Comparison of ENCODE assay signal across 27 mouse cellular contexts in the genomic region with DNA sequence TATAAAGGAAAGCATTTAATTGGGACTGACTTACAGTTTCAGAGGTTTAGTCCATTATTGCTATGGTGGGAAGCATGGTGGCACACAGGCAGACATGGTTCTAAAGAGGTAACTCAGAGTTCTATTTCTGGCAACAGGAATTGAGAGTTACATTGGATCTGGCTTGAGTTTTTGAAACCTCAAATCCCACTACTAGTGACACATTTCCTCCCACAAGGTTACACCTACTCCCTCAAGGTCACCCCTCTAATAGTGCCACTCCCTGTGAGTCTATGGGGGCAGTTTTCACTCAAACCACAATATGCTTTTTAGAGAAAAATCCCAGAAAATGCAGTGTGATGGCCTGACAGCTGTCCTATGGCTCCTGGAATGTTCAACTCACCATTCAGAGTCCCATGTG.
"Had no signal": no experiment of that assay in that cellular context is flagged by ENCODE, and none has a peak within 500 bp of the region (broad histone marks: within the 10 kb centered on the region; RNA-seq: fewer than 3 reads in every experiment).

No protein-coding gene starts in this region.

- H3K36me3 ChIP-seq: embryonic facial prominence, embryonic 10.5 days; embryonic facial prominence, embryonic 12.5 days; embryonic facial prominence, embryonic 13.5 days; embryonic facial prominence, embryonic 15.5 days; forebrain, embryonic 10.5 days; forebrain, embryonic 12.5 days; forebrain, embryonic 15.5 days; heart, embryonic 10.5 days; heart, embryonic 12.5 days had no signal

- H3K27ac ChIP-seq: embryonic facial prominence, embryonic 10.5 days; embryonic facial prominence, embryonic 12.5 days; embryonic facial prominence, embryonic 13.5 days; embryonic facial prominence, embryonic 15.5 days; forebrain, embryonic 10.5 days; forebrain, embryonic 12.5 days; forebrain, embryonic 15.5 days; gastrocnemius, adult 2 months; heart, adult 2 months; heart, embryonic 10.5 days had no signal

- DNase-seq: cerebellum, adult 9-11 months; cerebellum, postnatal 10 days; cerebellum, postnatal 14 days; cerebellum, postnatal 25 days; cerebellum, postnatal 36 days; embryo, embryonic 11 days; forebrain, postnatal 0 days; gastrocnemius, adult 2 months; gastrocnemius, postnatal 10 days; gastrocnemius, postnatal 14 days; gastrocnemius, postnatal 25 days; gastrocnemius, postnatal 36 days; heart, adult 18-20 months; heart, adult 2 months had no signal

- H3K4me2 ChIP-seq: embryonic facial prominence, embryonic 12.5 days; embryonic facial prominence, embryonic 13.5 days; embryonic facial prominence, embryonic 15.5 days; forebrain, embryonic 12.5 days; forebrain, embryonic 15.5 days; heart, embryonic 11.5 days; heart, embryonic 12.5 days had no signal

- H3K9me3 ChIP-seq: embryonic facial prominence, embryonic 10.5 days; embryonic facial prominence, embryonic 12.5 days; embryonic facial prominence, embryonic 13.5 days; embryonic facial prominence, embryonic 15.5 days; forebrain, embryonic 10.5 days; forebrain, embryonic 12.5 days; forebrain, embryonic 15.5 days; heart, embryonic 10.5 days; heart, embryonic 12.5 days had no signal

- H3K4me1 ChIP-seq: embryonic facial prominence, embryonic 10.5 days; embryonic facial prominence, embryonic 12.5 days; embryonic facial prominence, embryonic 13.5 days; embryonic facial prominence, embryonic 15.5 days; forebrain, embryonic 10.5 days; forebrain, embryonic 12.5 days; forebrain, embryonic 15.5 days; heart, embryonic 10.5 days; heart, embryonic 12.5 days had no signal

- H3K4me3 ChIP-seq: embryonic facial prominence, embryonic 10.5 days; embryonic facial prominence, embryonic 12.5 days; embryonic facial prominence, embryonic 13.5 days; embryonic facial prominence, embryonic 15.5 days; erythroblast, embryonic 14.5 days; forebrain, embryonic 10.5 days; forebrain, embryonic 12.5 days; forebrain, embryonic 15.5 days; gastrocnemius, adult 2 months; heart, adult 2 months; heart, embryonic 10.5 days; heart, embryonic 12.5 days had no signal

- H3K9ac ChIP-seq: embryonic facial prominence, embryonic 12.5 days; embryonic facial prominence, embryonic 13.5 days; embryonic facial prominence, embryonic 15.5 days; forebrain, embryonic 12.5 days; forebrain, embryonic 15.5 days; forebrain, postnatal 0 days; heart, embryonic 12.5 days had no signal

- H3K27me3 ChIP-seq: embryonic facial prominence, embryonic 12.5 days; embryonic facial prominence, embryonic 13.5 days; embryonic facial prominence, embryonic 15.5 days; forebrain, embryonic 12.5 days; forebrain, embryonic 15.5 days; heart, embryonic 12.5 days had no signal

- ATAC-seq: forebrain, embryonic 14.5 days; forebrain, embryonic 15.5 days; forebrain, embryonic 16.5 days; forebrain, postnatal 0 days had no signal
